Comparison of ENCODE assay signal across 9 mouse cellular contexts in the genomic region with DNA sequence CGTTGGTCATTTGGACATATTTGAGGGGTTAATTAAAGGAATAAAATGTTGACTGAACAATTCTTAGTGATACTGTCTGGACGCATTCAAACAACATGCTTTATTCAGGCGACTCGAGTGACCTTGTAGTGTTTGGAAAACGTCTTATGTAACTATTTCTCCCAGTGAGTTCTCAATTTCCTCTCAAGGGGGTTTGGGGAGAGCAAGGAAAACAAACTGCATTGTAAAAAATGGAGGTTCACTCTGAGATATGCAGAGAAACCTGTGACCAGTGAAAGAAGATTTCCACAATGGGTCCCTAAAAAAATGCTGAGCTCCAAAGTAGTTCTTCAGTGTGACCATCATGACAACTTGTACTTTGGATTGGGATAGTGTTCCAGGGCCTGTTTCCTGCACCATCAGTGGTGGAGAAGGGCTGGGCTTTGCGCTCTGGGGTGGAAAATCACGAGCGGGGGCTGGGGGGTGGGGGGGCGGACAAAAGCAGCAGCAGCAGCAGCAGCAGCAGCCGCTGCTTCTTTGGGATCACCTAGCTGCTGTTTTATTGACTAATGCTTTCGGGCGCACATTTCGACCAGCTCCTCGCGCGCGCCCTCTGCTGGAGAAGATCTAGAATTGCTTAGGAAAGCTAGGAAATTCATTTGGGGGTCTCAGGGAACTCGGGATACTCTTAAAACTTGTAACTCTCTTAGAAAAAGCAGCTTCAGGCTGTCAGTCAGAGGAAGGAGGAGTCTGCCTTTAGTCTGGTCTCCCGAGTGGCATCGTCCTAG.
DNase-seq lines count a peak whose midpoint lies in the region; ATAC-seq lines count a peak whose summit lies in the region.
"Had no signal": no experiment of that assay in that cellular context is flagged by ENCODE, and none has a peak within 500 bp of the region (broad histone marks: within the 10 kb centered on the region; RNA-seq: fewer than 3 reads in every experiment).

No protein-coding gene starts in this region.

- DNase-seq in right cerebral cortex, adult 18-20 months = peak; percentile 8
- DNase-seq in right cerebral cortex, postnatal 36 days (ENCODE audit: low spot score in 2 of 2) = no peak
- DNase-seq in cerebellum, adult 9-10 months = peak; percentile 11
- DNase-seq in gastrocnemius, postnatal 10 days = peak; percentile 57
- peak; percentile 12 for DNase-seq in liver, embryonic 13.5 days
- peak; percentile 46 for DNase-seq in naive thymus-derived CD4-positive, alpha-beta T cell, adult 2 months (ENCODE audit: low read depth)
- DNase-seq in testis, postnatal 10 days (ENCODE audit: low spot score) = peak; percentile 70

- H3K9me3 ChIP-seq in intestine, embryonic 16.5 days (ENCODE audit: control insufficient read depth, low read length) = no peaks in the 10 kb centered on the region
- no peaks in the 10 kb centered on the region for H3K9me3 ChIP-seq in liver, embryonic 13.5 days (replicated peaks)

- H3K4me2 ChIP-seq in intestine, embryonic 16.5 days (ENCODE audit: low read depth, low read length) = peak overlapping the region; percentile 55
- peak overlapping the region; percentile 52 for H3K4me2 ChIP-seq in liver, embryonic 13.5 days

- H3K4me3 ChIP-seq in intestine, embryonic 16.5 days (ENCODE audit: low read length) = peak overlapping the region; percentile 21
- H3K4me3 ChIP-seq in liver, embryonic 13.5 days (replicated peaks) = no peak overlapping the region
- H3K4me3 ChIP-seq: erythroblast, embryonic 14.5 days had no signal

- H3K27me3 ChIP-seq in intestine, embryonic 16.5 days (replicated peaks; ENCODE audit: control insufficient read depth, insufficient read depth, low read length) = no peaks in the 10 kb centered on the region
- no peaks in the 10 kb centered on the region for H3K27me3 ChIP-seq in liver, embryonic 13.5 days

- H3K4me1 ChIP-seq in intestine, embryonic 16.5 days (ENCODE audit: control insufficient read depth, insufficient read depth, low read length) = 0 out of 2 replicates have a peak, but pooled peaks cover 4% of the 10 kb centered on the region
- H3K4me1 ChIP-seq in liver, embryonic 13.5 days (replicated peaks) = peaks cover 5% of the 10 kb centered on the region

- WGBS in intestine, embryonic 16.5 days = 7% methylated on average over 20 of the region's 20 CpGs
- 6% methylated on average over 20 of the region's 20 CpGs for WGBS in liver, embryonic 13.5 days (ENCODE audit: insufficient replicate concordance)

- no peaks in the 10 kb centered on the region for H3K36me3 ChIP-seq in intestine, embryonic 16.5 days (ENCODE audit: control insufficient read depth, insufficient read depth, low read length)
- H3K36me3 ChIP-seq in liver, embryonic 13.5 days = no peaks in the 10 kb centered on the region

- H3K27ac ChIP-seq in intestine, embryonic 16.5 days (ENCODE audit: low read length) = no peak overlapping the region
- H3K27ac ChIP-seq in liver, embryonic 13.5 days = no peak overlapping the region

- ATAC-seq in intestine, embryonic 16.5 days = peak; percentile 36
- ATAC-seq in liver, embryonic 13.5 days (ENCODE audit: low read depth) = peak; percentile 14; the same call in 1 of the 2 replicates

- H3K9ac ChIP-seq in intestine, embryonic 16.5 days (ENCODE audit: low read depth, low read length) = 0 out of 2 replicates have a peak overlapping the region, but pooled peaks have one; percentile 23
- no peak overlapping the region for H3K9ac ChIP-seq in liver, embryonic 13.5 days

Comparison
In these comparisons a context has a peak if more than half of its experiments do, and no peak if none do; other contexts are left out.
1. DNase-seq: peak in right cerebral cortex, adult 18-20 months (single experiment), cerebellum, adult 9-10 months (single experiment), gastrocnemius, postnatal 10 days (single experiment), liver, embryonic 13.5 days (single experiment), naive thymus-derived CD4-positive, alpha-beta T cell, adult 2 months (single experiment) and testis, postnatal 10 days (single experiment); none in right cerebral cortex, postnatal 36 days (0 of 2).